In the genomic region with DNA sequence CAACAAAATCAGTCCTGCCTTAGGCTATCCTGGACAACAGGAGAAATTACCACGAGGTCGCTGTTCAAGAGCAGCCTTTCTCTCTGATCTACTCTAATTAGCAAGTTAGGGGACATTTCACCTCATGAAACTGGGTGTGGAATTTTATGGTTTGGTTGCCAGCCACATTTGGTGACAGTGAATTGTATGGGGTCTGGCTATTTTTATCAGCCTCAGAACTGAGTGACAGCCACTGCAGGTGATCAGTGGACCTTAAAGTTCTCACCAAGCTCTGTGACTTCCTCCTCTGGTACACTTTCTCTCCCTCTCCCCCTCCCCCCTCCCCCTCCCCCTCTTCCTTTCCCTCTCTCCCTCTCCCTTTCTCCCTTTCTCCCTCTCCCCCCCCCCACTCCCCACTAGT, we compare ENCODE assay signal across 17 mouse cellular contexts.
"Had no signal": no experiment of that assay in that cellular context is flagged by ENCODE, and none has a peak within 500 bp of the region (broad histone marks: within the 10 kb centered on the region; RNA-seq: fewer than 3 reads in every experiment).

No protein-coding gene starts in this region.

- H3K4me1 ChIP-seq: liver, embryonic 15.5 days; lung, embryonic 15.5 days had no signal

- DNase-seq: liver, postnatal 0 days; lung, adult 2 months; lung, postnatal 14 days; lung, postnatal 36 days; right cerebral cortex, postnatal 14 days; thymus, adult 18-20 months; thymus, postnatal 14 days; thymus, postnatal 36 days had no signal

- ATAC-seq: liver, postnatal 0 days; lung, postnatal 0 days; midbrain, embryonic 13.5 days; midbrain, embryonic 15.5 days had no signal

- H3K9me3 ChIP-seq: liver, embryonic 15.5 days; lung, embryonic 15.5 days; megakaryocyte, embryonic 14.5 days; midbrain, embryonic 13.5 days; midbrain, embryonic 15.5 days; neural tube, embryonic 12.5 days had no signal

- H3K36me3 ChIP-seq: liver, embryonic 15.5 days; lung, embryonic 15.5 days; midbrain, embryonic 13.5 days; midbrain, embryonic 15.5 days; neural tube, embryonic 12.5 days had no signal

- H3K9ac ChIP-seq: liver, embryonic 15.5 days; liver, postnatal 0 days; lung, embryonic 15.5 days; midbrain, embryonic 13.5 days; midbrain, embryonic 15.5 days; neural tube, embryonic 12.5 days had no signal

- H3K4me2 ChIP-seq: liver, embryonic 15.5 days; lung, embryonic 15.5 days; midbrain, embryonic 11.5 days; midbrain, embryonic 13.5 days; midbrain, embryonic 15.5 days; neural tube, embryonic 12.5 days had no signal

- H3K27ac ChIP-seq: liver, embryonic 15.5 days; lung, embryonic 15.5 days; macrophage; neural tube, embryonic 12.5 days had no signal

- H3K4me3 ChIP-seq: liver, embryonic 15.5 days; lung, embryonic 15.5 days; megakaryocyte, embryonic 14.5 days; midbrain, embryonic 13.5 days; midbrain, embryonic 15.5 days; neural tube, embryonic 12.5 days had no signal

- H3K27me3 ChIP-seq: liver, embryonic 15.5 days; lung, embryonic 15.5 days; midbrain, embryonic 13.5 days; midbrain, embryonic 15.5 days; neural tube, embryonic 12.5 days had no signal
